Mouse (Mus musculus): Measurements from ENCODE around the gene Cdk19.

GRCm38 (mm10) chr10:40442076-40442475 lies 102.7 kb downstream of the Cdk19 start:
- TF ChIP-seq POLR2A (IDR thresholded peaks at IDR 0.05; ENCODE audit: control insufficient read depth, extremely low read depth, insufficient read depth, low read length, poor library complexity): no peak
- TF ChIP-seq CTCF (IDR thresholded peaks at IDR 0.05; ENCODE audit: borderline replicate concordance, control insufficient read depth, extremely low read depth, insufficient read depth, low read length, poor library complexity): no peak

All from thymus, adult 2 months (tissue).